Mouse (Mus musculus) adrenal gland, adult 18-20 months (tissue): ENCODE results near the gene Rhbdd3. TPM values are rescaled to one million over a fixed set of nuclear protein-coding genes. Genes with fewer than 3 reads are reported as not detected.

ENCODE experiments used
- total RNA-seq, 2 experiments: library from RNA; stranded (reverse); gene quantifications; 1 replicate in 1 of 2; 2 replicates in 1 of 2; pipeline ENCODE4 v1.2.3; 2021

Gene Rhbdd3
- total RNA-seq, 2 experiments from 2014 or later: 16.3 to 19.5 TPM

Other genes starting within 250 kb of the Rhbdd3 start
- gene Nf2, start 249.4 kb upstream of the Rhbdd3 start, total RNA-seq: 100 to 1,000 TPM in 1 of 2 experiments, 10 to 100 TPM in 1; 63.4 to 136 TPM
- 10 to 100 TPM; 33.3 to 37.6 TPM for gene Nipsnap1, start 225.0 kb upstream of the Rhbdd3 start, total RNA-seq
- 10 to 100 TPM; 27.9 to 28.0 TPM for gene Thoc5, start 203.6 kb upstream of the Rhbdd3 start, total RNA-seq
- gene Nefh, start 150.9 kb upstream of the Rhbdd3 start, total RNA-seq: 1 to 10 TPM; 1.9 to 2.7 TPM
- 10 to 100 TPM; 54.3 to 73.9 TPM for gene Ap1b1, start 112.1 kb upstream of the Rhbdd3 start, total RNA-seq
- under 1 TPM in 1 of 2 experiments, not detected in 1; 0.46 TPM for gene Rasl10a, start 40.8 kb upstream of the Rhbdd3 start, total RNA-seq
- 10 to 100 TPM; 45.2 to 49.9 TPM for gene Gas2l1, start 33.6 kb upstream of the Rhbdd3 start, total RNA-seq
- 100 to 1,000 TPM; 211 to 300 TPM for gene Ewsr1, start 340 bp downstream of the Rhbdd3 start, total RNA-seq
- gene Emid1, start 53.3 kb downstream of the Rhbdd3 start, total RNA-seq: 1 to 10 TPM; 2.2 to 3.4 TPM
- 10 to 100 TPM; 17.2 to 19.1 TPM for gene Kremen1, start 162.6 kb downstream of the Rhbdd3 start, total RNA-seq